Mouse (Mus musculus): ENCODE measurements around the gene Slc36a2. TPM values are rescaled to one million over a fixed set of nuclear protein-coding genes. Genes with fewer than 3 reads are reported as not detected.

The Slc36a2 gene
- polyA plus RNA-seq, 1 experiment from 2014 or later, result not detected

Other genes with a start within 250 kb of the Slc36a2 start
- 9.4 and 10.3 TPM in 2 replicates for gene Tnip1, start 222.2 kb downstream of the Slc36a2 start, polyA plus RNA-seq (2014; fragmentation: Nextera tagmentation; extraction: Ambion mirVana)
- 59.6 and 66.7 TPM in 2 replicates for gene Anxa6, start 151.6 kb downstream of the Slc36a2 start, polyA plus RNA-seq (2014; fragmentation: Nextera tagmentation; extraction: Ambion mirVana)
- gene Ccdc69, start 106.9 kb downstream of the Slc36a2 start, polyA plus RNA-seq (2014; fragmentation: Nextera tagmentation; extraction: Ambion mirVana), result 0.36 TPM in 1 of 2 replicates, not detected in the other
- gene Gm2a, start 87.0 kb downstream of the Slc36a2 start, polyA plus RNA-seq (2014; fragmentation: Nextera tagmentation; extraction: Ambion mirVana), result 11.1 and 12.2 TPM in 2 replicates
- gene Slc36a3, start 33.4 kb downstream of the Slc36a2 start, polyA plus RNA-seq (2014; fragmentation: Nextera tagmentation; extraction: Ambion mirVana), result not detected in 2 replicates
- 1.6 and 2.8 TPM in 2 replicates for gene Slc36a1, start 19.3 kb upstream of the Slc36a2 start, polyA plus RNA-seq (2014; fragmentation: Nextera tagmentation; extraction: Ambion mirVana)
- gene Fat2, start 151.5 kb upstream of the Slc36a2 start, polyA plus RNA-seq (2014; fragmentation: Nextera tagmentation; extraction: Ambion mirVana), result 0.01 and 0.04 TPM in 2 replicates
- gene Sparc, start 238.1 kb upstream of the Slc36a2 start, polyA plus RNA-seq (2014; fragmentation: Nextera tagmentation; extraction: Ambion mirVana), result 348 and 407 TPM in 2 replicates

Measured in forebrain, embryonic 11.5 days (tissue).